Mouse (Mus musculus) myocyte (in vitro differentiated cells): Measurements from ENCODE around the gene Rnf114. TPM values are rescaled to one million over a fixed set of nuclear protein-coding genes. Genes with fewer than 3 reads are reported as not detected.

Source experiments
- H3K27me3 ChIP-seq: one replicate; pipeline ENCODE4 v1.6.1; 2011; ENCODE audit not compliant: control insufficient read depth, insufficient read depth, insufficient read length
- H3K36me3 ChIP-seq: one replicate; pipeline ENCODE4 v1.6.1; 2011; ENCODE audit not compliant: control insufficient read depth, insufficient read depth
- H3K4me2 ChIP-seq: one replicate; pipeline ENCODE4 v1.6.1; 2011; ENCODE audit warnings: low read depth, control low read depth
- H3K4me3 ChIP-seq: one replicate; pipeline ENCODE4 v1.5.1; 2011; ENCODE audit warnings: mild to moderate bottlenecking, control low read depth, moderate library complexity
- H3K79me2 ChIP-seq: one replicate; pipeline ENCODE4 v1.6.1; 2011; ENCODE audit not compliant: control insufficient read depth, insufficient read depth
- H3ac ChIP-seq: one replicate; pipeline ENCODE4 v1.6.1; 2011; ENCODE audit not compliant: control insufficient read depth, insufficient read length
- CEBPB ChIP-seq: IDR thresholded peaks from 2 replicates; pipeline ENCODE4 v1.6.1; 2011; ENCODE audit warnings: mild to moderate bottlenecking, moderate library complexity; ENCODE audit not compliant: poor library complexity, insufficient read depth, severe bottlenecking
- E2F4 ChIP-seq: IDR thresholded peaks from one replicate; pipeline ENCODE4 v1.6.1; 2011; ENCODE audit warnings: mild to moderate bottlenecking, control low read depth, moderate library complexity; ENCODE audit not compliant: insufficient read depth
- MAX ChIP-seq: IDR thresholded peaks from one replicate; pipeline ENCODE4 v1.6.1; 2011; ENCODE audit warnings: low read depth, mild to moderate bottlenecking, control low read depth
- MYOD1 ChIP-seq, 3 experiments: IDR thresholded peaks; one replicate each; pipeline ENCODE4 v1.6.1; 2011; ENCODE audit warnings: control low read depth in 2 of 3, low read depth in 2 of 3, mild to moderate bottlenecking in 2 of 3, moderate library complexity in 1 of 3; ENCODE audit not compliant: insufficient read length in 2 of 3, control insufficient read depth in 1 of 3
- MYOG ChIP-seq, 3 experiments: IDR thresholded peaks; one replicate each; pipeline ENCODE4 v1.6.1; 2011; ENCODE audit warnings: control low read depth in 2 of 3, low read depth in 2 of 3, mild to moderate bottlenecking in 2 of 3; ENCODE audit not compliant: insufficient read length in 2 of 3, control insufficient read depth in 1 of 3, insufficient read depth in 1 of 3
- POLR2A ChIP-seq: IDR thresholded peaks from one replicate; pipeline ENCODE4 v1.6.1; 2011; ENCODE audit warnings: low read depth, mild to moderate bottlenecking, control low read depth, moderate library complexity; ENCODE audit not compliant: insufficient read length
- POLR2AphosphoS2 ChIP-seq: IDR thresholded peaks from one replicate; pipeline ENCODE4 v1.6.1; 2011; ENCODE audit warnings: low read depth, control low read depth; ENCODE audit not compliant: insufficient read length
- REST ChIP-seq: IDR thresholded peaks from one replicate; pipeline ENCODE4 v1.6.1; 2011; ENCODE audit warnings: mild to moderate bottlenecking, control low read depth, moderate library complexity; ENCODE audit not compliant: insufficient read depth, insufficient read length
- SRF ChIP-seq: IDR thresholded peaks from one replicate; pipeline ENCODE4 v1.6.1; 2011; ENCODE audit warnings: low read depth; ENCODE audit not compliant: control insufficient read depth, insufficient read length
- TCF12 ChIP-seq: IDR thresholded peaks from one replicate; pipeline ENCODE4 v1.6.1; 2011; ENCODE audit warnings: mild to moderate bottlenecking, control low read depth; ENCODE audit not compliant: poor library complexity, insufficient read depth, severe bottlenecking
- TCF3 ChIP-seq: IDR thresholded peaks from one replicate; pipeline ENCODE4 v1.6.1; 2011; ENCODE audit warnings: low read depth, control low read depth; ENCODE audit not compliant: insufficient read length
- USF1 ChIP-seq: IDR thresholded peaks from one replicate; pipeline ENCODE4 v1.6.1; 2011; ENCODE audit warnings: low read depth, mild to moderate bottlenecking, control low read depth, moderate library complexity
- polyA plus RNA-seq: library from polyadenylated mRNA; unstranded; fragments of >200 nt; fragmentation: generic; extraction: Trizol; gene quantifications from one replicate; pipeline ENCODE4 v1.2.1, GENCODE M21; 2012; ENCODE audit warnings: missing spikeins

The Rnf114 gene
- polyA plus RNA-seq, 1 experiment = 40.9 TPM

DNA sequence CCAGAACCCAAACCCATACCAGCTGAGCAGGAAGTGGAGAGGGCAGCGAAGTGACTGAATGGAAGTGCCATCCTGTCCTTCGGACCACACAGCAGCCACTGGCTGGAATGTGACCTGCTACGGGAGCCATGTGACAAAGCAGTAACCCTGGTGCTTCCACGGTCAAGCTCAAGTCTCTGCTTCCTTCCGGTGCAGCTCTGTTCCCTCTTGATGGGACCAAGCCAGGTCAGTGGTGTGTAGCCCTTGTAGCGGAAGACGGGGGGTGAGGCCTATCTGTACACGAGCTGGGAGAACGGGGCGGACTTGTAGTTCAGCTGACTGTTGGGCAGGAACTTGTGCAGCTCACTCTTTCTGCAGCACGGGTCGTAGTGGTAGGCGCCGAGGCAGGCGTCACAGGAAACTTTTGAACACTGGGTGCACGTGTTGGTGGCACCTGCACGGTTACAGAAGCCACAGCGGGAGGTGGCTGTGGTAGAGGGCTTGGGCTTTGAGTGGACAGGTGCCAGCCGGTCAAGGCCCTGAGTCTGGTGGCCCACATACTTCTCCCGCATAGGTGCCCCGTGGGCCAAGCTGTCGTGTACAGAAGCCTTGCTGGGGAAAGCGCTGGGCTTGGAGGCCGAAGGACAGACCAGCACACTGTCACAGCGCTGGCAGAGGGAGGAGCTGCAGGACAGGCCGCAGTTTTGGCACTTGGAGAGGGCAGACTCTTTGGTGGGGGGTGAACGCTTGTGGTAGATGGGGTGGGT, 9.2 kb upstream of the Rnf114 start:
- H3K27me3 ChIP-seq = no peaks in the 10 kb centered on the region
- no peak overlapping the region for H3ac ChIP-seq
- H3K36me3 ChIP-seq = peaks cover 34% of the 10 kb centered on the region
- TF ChIP-seq MYOD1 (IDR thresholded peaks at IDR 0.05; ENCODE audit: control insufficient read depth in 1 of 3, insufficient read length in 2 of 3, low read depth in 2 of 3) = no peak
- no peak for TF ChIP-seq POLR2A
- TF ChIP-seq MYOG (IDR thresholded peaks at IDR 0.05; ENCODE audit: control insufficient read depth in 1 of 3, insufficient read depth in 1 of 3, insufficient read length in 2 of 3, low read depth in 2 of 3) = no peak
- TF ChIP-seq CEBPB = no peak
- no peak for TF ChIP-seq TCF12
- no peak for TF ChIP-seq USF1
- TF ChIP-seq MAX = no peak
- TF ChIP-seq TCF3 = no peak
- TF ChIP-seq POLR2AphosphoS2 = no peak
- no peak overlapping the region for H3K4me3 ChIP-seq
- no peak overlapping the region for H3K4me2 ChIP-seq
- H3K79me2 ChIP-seq = peaks cover 57% of the 10 kb centered on the region

DNA sequence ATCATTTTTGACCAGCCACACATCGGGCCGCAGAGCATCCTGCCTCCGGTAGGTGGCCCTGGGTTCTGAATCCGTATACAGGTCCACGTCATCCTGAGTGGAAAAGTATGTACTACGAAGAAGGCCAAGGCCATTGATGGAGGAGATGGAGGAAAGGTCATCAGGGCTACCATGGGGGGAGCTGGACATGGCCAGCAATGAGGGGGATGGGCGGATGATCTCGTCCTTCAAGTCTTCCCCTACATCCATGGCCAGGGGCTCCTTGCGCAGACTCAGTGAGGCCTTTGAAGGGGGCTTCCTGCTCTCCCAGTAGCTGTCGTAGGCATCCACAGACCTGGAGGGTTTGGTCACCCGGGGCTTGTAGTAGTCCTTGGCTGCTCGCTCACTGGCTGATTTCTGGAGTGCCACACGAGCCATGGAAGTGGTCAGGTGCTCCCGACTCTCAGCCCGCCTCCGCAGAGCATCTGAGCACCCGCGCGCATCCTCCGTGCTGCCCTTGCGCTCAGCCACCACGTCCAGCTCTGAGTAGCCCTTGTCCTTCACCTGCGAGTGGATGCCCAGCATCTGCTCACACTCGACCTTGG, 8.5 kb upstream of the Rnf114 start:
- no peaks in the 10 kb centered on the region for H3K27me3 ChIP-seq
- no peak overlapping the region for H3ac ChIP-seq
- peaks cover 34% of the 10 kb centered on the region for H3K36me3 ChIP-seq
- no peak overlapping the region for H3K4me3 ChIP-seq
- peaks cover 63% of the 10 kb centered on the region for H3K79me2 ChIP-seq
- H3K4me2 ChIP-seq = no peak overlapping the region
- peak; percentile 19 for TF ChIP-seq POLR2AphosphoS2
- no peak for TF ChIP-seq MAX

DNA sequence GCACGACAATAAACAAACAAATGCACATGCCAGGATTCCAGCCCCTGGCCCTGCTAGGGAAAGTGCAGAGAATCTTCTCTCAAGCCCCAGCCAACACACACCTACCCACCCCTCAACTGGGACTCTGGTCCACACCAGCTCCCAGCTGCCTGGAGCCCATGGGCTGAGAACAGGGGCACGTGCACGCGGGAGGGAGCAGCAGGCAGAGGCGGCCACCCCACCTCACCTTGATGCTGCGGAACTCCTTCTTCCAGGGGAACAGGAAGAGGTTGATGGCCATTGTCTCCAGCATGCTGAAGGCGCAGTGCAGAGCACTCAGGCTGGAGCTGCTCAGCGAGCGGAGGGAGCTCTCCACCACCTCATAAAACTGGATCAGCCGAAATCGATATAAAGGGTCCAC, 7.5 kb upstream of the Rnf114 start:
- TF ChIP-seq POLR2A (peak; percentile 12), TCF3 (no peak), SRF (no peak), REST (no peak), CEBPB (no peak), MYOD1 (IDR thresholded peaks at IDR 0.05; ENCODE audit: control insufficient read depth in 1 of 3, insufficient read length in 2 of 3, low read depth in 2 of 3) (no peak), POLR2AphosphoS2 (no peak), E2F4 (no peak)
- Histone ChIP-seq H3K4me3 (no peak overlapping the region), H3K36me3 (peaks cover 30% of the 10 kb centered on the region), H3ac (no peak overlapping the region), H3K27me3 (no peaks in the 10 kb centered on the region), H3K4me2 (no peak overlapping the region), H3K79me2 (peaks cover 73% of the 10 kb centered on the region)

DNA sequence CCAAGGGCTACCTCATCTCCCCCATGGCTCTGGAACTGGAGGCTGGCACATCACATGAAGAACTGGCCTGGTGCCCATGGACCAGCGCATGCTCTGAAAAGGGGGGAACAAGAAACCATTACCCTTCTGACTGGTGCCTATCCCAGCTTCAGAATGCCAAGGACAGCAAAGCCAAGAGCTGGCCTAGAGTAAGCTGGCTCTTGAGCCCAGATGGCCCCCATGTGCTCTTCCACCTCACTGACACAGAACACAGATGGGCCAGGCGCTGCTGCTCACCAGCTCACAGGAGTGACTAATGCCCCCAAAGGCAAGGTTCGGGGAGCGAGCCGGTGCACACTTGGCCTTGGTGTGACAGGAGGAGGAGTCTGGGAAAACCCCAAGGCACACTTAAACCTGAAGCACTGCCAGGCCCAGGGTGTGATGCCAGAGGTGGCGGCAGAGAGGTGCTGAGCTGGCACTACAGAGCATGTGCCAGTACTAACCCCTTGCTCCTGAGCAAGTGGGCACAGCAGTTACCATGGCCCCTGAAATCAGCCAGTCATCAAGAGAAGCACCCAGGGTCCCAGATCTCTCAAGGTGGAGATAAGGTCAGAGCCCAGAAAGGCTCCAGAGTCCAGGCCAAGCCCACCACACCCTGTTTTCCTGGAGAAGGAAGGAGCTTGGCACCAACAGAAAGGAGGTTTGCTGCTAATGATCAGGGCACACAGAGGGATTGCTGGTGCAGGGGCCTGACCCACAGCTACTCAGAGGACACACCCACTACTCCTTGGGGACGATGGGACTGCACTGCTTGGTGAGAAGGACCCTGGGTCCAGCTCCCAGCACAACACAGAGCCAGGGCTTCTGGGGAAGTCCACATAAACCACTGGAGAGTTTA, 6.7 kb upstream of the Rnf114 start:
- Histone ChIP-seq H3K4me2 (no peak overlapping the region), H3K36me3 (peaks cover 26% of the 10 kb centered on the region), H3ac (no peak overlapping the region), H3K79me2 (peaks cover 77% of the 10 kb centered on the region), H3K27me3 (no peaks in the 10 kb centered on the region), H3K4me3 (no peak overlapping the region)
- TF ChIP-seq MAX (no peak), TCF12 (no peak), POLR2AphosphoS2 (no peak)

- no peak overlapping the region for H3K4me2 ChIP-seq
- H3K27me3 ChIP-seq = no peaks in the 10 kb centered on the region
- no peak overlapping the region for H3ac ChIP-seq
- H3K79me2 ChIP-seq = peaks cover 85% of the 10 kb centered on the region
- TF ChIP-seq POLR2A = no peak
- TF ChIP-seq E2F4 = no peak
- no peak for TF ChIP-seq TCF3
- TF ChIP-seq USF1 = no peak
- TF ChIP-seq MYOD1 (IDR thresholded peaks at IDR 0.05; ENCODE audit: control insufficient read depth in 1 of 3, insufficient read length in 2 of 3, low read depth in 2 of 3) = no peak
- no peak for TF ChIP-seq SRF
- no peak for TF ChIP-seq REST
- no peak for TF ChIP-seq TCF12
- TF ChIP-seq MAX = no peak
- no peak for TF ChIP-seq MYOG (IDR thresholded peaks at IDR 0.05; ENCODE audit: control insufficient read depth in 1 of 3, insufficient read depth in 1 of 3, insufficient read length in 2 of 3, low read depth in 2 of 3)
- TF ChIP-seq CEBPB = no peak
- no peak for TF ChIP-seq POLR2AphosphoS2
- peaks cover 22% of the 10 kb centered on the region for H3K36me3 ChIP-seq
- H3K4me3 ChIP-seq = no peak overlapping the region
Measured at GRCm38 (mm10) chr2:167486573-167486972, 5.9 kb upstream of the Rnf114 start.
